Mouse (Mus musculus) adrenal gland, adult 10 weeks (tissue): Measurements from ENCODE around the gene Mkrn1. TPM values are rescaled to one million over a fixed set of nuclear protein-coding genes. Genes with fewer than 3 reads are reported as not detected.

ENCODE experiments used
- polyA plus RNA-seq: library from polyadenylated mRNA; stranded (reverse); fragments of 350-450 nt; fragmentation: Illumina TruSeq; extraction: RNeasy Lipid Tissue Mini Kit (QIAGEN cat#74804); gene quantifications from one replicate; pipeline ENCODE4 v1.2.3, GENCODE M21; 2014; ENCODE audit warnings: low read depth, low replicate concordance

The Mkrn1 gene
- 47.9 TPM for polyA plus RNA-seq

DNA sequence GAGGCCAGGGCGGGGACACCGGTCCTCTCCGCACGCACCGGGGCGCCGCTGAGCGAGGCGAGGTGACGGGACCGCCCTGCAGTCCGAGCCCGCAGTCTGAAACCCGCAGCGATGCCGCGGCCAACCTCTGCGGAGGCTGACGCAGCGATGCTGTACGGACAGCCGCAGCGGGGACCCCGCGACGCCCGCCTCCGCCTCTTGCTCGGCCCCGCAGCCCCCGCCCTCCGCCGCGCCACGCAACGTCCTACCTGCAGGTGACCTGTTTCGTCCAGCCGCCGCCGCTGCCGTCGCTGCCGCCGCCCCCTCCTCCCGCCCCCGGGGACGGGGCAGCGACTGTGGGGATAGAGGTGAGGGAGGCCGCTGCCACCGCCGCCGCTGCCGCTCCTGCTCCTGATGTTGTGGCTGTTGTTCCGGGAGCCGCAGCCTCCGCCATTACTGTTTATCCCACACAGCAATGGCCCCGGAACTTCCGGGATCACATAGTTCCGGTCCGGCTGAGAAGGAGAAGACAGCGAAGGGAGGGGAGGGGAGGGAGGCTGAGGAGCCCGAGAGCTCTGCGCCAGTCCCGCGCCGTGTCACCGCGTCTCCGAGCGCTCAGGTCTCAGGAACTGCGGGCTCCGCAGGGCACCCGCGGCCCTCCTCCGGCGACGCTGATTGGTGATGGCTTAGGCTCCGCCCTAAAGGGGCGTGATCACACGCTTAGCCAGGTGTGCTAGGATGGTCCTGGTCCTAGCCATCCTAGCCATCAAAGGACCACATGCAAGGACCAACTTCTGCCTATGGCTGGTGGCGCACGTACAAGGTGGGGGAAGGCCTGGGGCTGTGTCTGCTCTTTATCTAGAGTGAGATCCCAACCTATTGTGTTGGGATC lies at the start of gene Mkrn1:
Gene Mkrn1, minus strand, starts transcription at position 612 of the 871 bp plus-strand sequence.

DNA sequence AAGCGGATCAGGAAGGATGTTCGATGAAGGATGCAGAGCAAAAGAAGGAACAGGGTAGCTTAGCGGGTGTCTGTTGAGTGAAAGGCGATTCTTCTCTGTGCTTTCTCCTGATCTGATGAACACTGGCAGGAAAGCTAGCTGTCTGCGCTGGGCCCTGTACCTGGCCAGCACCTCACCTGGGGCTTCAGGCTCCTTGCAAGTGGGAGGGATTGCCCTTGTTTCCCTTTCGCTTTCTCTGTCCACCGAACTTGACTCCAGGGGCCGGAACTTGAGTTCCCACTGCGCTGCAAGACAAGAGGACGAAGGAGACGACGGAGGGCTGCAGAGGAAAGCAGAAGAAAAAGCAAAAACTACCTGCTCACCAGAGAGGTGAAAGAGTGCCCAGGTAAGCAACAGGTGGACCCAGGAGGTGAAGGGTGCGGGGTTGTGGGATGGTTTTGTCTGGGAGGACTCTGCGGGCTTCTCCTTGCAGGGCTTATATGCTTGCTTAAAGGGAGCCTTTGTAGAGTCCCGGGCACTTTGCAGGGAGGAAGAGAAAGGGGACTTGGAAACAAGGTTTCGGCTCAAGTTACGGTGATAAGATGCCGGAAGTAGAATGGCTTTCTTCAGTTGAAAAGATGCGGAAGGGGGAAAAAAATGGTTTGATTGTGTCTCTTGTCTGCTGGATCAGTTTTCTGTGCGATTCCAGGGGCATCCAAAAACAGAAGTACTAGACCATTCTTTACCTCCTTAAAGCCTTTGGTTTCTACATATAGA lies 39.0 kb downstream of the Mkrn1 start, which contains the start of gene Rab19:
Gene Rab19, plus strand, starts transcription at position 51 of the 756 bp plus-strand sequence.

DNA sequence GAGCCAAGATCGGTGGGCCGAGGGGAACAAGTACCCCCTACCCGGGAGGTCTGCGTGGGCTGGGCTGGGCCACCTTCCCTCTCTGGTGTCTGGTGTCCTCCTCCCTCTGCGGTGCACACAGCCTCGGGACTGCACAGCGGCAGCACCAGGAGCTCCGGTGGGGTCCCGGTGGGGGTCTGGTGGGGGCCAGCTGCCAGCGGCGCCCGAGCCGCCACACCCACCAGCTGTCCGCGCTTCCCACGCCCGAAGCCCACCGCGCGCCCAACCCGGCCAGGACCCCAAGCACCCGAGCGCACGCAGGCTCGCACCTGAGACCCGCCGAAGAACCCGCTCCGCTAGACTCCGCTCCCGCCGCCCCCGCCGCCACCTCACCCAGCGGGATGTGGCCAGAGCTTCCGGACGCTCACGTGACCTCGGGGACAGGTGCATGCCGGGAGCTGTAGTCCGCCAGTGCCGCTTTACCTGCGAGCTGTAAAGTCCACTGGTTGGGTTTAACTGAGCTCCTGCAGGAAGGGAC lies 42.9 kb downstream of the Mkrn1 start, which contains the start of gene Slc37a3:
Gene Slc37a3, minus strand, starts transcription at position 365 of the 517 bp plus-strand sequence.

Other genes starting within 250 kb of the Mkrn1 start
- 47.1 TPM for gene Kdm7a, start 213.7 kb downstream of the Mkrn1 start, polyA plus RNA-seq
- 25.4 TPM for gene Slc37a3, start 42.8 kb downstream of the Mkrn1 start, polyA plus RNA-seq
- gene Rab19, start 39.3 kb downstream of the Mkrn1 start, polyA plus RNA-seq, result not detected
- gene Dennd2a, start 137.4 kb upstream of the Mkrn1 start, polyA plus RNA-seq, result 1.4 TPM
- 4.7 TPM for gene Adck2, start 153.4 kb upstream of the Mkrn1 start, polyA plus RNA-seq
- gene Gm42420, start 165.3 kb upstream of the Mkrn1 start, polyA plus RNA-seq, result not detected
- gene Ndufb2, start 172.1 kb upstream of the Mkrn1 start, polyA plus RNA-seq, result 82.9 TPM